Mouse (Mus musculus) layer of hippocampus, postnatal 36 days (tissue): ENCODE measurements at regions not wholly inside any gene's neighbourhood (a gene's known extent, or its start where the extent isn't known, plus 50 kb on each side); places are given as distances from the start of the nearest gene placed in this dataset.
"Not testable (repeated sequence)": the region's sequence is repeated elsewhere in the genome, so short reads cannot be mapped to it uniquely, and the experiment has no call there.

ENCODE experiments used
- DNase-seq, 2 experiments: peaks; one replicate each; pipeline ENCODE4 v3.0.0; 2022

DNA sequence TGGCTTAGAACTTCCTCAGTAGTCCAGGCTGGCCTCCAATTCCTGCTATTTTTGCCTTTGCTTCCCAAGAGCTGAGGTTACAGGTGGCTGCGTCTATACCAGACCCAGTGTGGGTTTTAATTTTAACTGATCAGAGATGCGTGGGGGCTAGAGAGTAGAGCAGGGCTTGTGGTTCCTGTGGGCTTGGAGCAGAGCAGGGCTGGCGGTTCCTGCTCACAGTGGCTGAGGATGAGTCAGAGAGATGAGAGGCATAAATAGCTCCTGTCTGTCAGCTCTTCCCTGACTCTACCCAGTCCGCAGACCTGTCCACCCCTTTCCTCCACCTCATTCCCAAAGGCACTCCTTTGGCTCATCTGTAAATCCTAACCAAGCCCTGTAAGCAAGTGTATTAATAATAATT lies 304.8 kb downstream of the Abcc12 start:
- DNase-seq: peak in 1 of 2 experiments; percentile 7

DNA sequence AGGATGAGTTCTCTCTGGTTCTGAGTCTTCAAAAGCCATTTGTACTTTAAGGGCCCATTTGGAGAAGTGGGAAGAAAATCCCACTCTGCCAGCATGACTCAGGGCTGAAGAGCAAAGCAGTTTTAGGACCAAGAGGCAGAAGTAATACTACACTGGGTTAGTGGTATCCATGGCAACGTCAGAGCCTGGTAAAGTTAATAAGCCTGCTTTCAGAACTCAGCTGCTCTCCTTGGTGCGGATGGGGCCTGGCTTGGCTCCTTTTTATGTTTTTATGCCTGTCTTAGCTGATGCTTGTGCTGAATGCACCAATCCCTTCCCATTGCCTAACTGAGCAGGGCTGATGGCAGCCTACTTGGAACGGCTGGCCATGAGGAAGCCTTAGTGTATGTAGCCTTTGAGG lies 306.7 kb downstream of the Abcc12 start:
- DNase-seq: peak; percentile 15 to 31

DNA sequence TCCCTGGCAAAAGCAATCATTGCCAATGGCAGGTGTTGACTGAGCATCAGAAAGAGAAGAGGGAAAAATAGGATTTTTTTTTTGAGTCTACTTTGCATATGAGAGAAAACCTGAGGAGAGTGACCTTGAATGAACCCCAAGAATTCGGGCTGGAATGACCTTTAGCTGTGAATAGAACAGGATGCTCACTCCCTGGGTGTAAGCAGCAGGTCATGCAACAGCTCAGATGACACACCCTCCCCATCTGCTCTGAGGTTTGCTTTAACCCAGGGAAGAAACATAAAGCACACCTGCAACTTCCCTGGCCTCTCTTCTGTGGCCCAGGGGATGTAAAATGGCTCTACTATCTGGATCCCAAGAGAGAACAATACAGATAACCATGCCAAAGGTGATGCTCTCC lies 307.9 kb downstream of the Abcc12 start:
- DNase-seq: no peak

GRCm38 (mm10) chr8:86271477-86271876 lies 309.0 kb downstream of the Abcc12 start:
- DNase-seq: no peak

GRCm38 (mm10) chr8:86258011-86258410 lies 322.5 kb downstream of the Abcc12 start:
- no peak for DNase-seq

DNA sequence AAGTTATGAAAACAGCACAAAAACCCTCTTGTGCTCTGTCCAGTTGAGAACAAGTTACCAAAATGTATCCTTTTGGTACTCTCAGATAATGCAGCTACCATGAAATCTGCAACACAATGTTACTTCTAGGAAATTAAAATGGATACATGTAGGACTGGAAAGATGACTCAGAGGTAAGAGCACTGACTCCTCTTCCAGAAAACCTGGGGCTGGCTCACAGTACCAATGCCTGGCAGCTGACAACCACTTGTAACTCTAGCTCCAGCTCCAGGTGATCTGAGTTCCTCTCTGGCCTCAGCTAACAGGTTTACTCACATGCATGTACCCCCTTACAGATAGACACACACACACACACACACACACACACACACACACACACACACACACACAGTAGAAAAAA lies 325.1 kb downstream of the Abcc12 start:
- no peak for DNase-seq

- DNase-seq: no peak
Observed at GRCm38 (mm10) chr8:86254680-86255079, 325.8 kb downstream of the Abcc12 start.

DNA sequence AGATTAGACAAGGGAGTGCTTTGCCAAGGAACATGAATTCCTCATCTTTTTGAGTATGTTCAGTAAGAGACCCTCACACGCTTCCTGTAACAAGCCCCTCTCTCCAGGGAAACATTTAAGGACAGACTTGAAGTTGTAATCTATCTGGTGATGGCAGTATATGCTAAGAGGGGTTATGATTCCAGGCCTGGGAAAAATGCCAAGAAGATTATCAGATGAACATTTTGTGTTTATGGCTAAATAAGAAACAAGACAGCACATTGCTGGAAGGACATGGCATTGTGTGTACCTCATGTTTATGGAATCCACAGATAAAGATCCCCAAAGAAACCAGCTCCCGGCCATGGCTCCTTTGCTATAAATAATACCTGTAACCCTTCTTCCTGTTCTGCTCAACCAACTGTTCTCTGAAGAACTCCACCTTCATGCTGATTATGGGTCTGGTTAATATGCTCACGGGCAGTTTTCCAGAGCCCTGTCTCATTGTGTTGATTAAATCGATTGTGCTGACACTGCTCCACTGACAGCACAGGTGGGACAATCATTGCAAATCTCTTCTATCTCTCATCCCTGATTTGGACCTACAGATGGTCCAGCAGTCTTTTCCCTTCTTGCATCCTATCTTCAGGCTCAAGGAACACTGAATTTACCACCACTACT lies 327.7 kb downstream of the Abcc12 start:
- DNase-seq: no peak

DNA sequence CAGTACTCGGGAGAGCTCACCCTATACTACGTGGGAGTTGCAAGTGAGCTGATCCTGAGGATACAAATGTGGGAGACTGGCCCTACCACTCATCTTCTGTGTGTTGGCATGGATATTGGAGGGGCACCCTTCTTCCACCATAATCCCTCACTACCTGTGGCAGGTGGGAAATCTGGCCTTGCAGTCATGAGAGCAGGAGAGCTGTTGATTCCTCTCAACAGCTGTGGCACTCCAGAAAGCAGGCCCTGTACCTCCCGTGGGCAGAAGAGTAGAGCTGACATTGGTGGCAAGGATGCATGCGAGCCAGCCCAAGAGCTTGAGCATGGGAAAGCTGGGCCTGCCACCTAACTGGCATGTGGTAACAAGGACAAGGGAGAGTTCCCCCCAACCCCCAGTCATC lies 345.8 kb downstream of the Abcc12 start:
- no peak for DNase-seq

DNA sequence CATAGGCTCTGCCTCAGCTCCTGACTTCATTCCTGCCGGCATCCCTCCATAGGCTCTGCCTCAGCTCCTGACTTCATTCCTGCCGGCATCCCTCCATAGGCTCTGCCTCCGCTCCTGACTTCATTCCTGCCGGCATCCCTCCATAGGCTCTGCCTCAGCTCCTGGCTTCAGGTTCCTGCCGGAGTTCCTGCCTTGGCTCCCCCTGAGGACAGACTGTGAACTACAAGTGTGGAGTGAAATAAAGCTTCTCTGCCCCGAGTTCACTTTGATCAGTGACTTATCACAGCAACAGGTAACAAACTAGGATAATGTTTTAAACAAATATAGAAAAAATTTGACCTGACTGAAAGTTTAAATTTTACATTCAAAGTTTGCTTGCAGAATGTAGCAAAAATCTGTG lies 348.5 kb downstream of the Abcc12 start:
- DNase-seq: not testable (repeated sequence)

DNA sequence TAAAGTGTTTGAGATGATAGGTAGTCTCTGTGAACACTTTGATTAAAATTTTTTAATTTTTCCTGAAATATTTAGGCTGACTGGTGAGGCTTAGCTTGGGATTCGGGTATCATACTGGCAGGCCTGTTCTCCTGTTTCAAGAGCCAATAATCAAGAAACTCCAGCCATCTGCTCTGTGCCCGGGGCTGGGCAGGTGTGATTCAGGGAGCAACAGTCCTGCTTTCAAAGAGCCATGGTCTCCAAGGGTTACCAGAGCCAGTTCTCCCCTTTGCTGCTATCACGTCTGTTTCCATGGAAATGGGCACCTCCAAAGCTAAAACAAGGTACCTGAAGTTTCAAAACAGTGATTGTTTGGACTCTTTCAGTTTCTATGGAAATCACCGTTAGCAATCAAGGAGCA lies 355.6 kb downstream of the Abcc12 start:
- DNase-seq: no peak

DNA sequence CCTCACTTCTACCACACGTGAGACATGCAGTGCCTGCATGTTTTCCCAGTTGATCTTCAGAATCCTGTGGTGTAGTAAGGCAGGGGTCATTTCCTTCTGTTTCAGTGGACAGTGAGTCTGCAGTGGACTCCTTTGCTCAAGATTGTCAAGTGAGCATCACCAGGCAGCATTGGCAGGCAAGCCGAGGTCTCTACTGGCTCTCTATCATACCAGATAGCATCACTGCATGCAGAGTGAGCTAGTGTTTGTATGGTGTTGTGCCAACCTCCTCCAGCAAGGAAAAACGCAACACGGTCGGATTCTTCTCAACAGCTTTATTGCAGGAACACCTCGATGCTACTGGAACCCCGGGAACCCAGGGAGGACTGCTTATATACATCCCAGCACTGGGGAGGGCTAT lies 357.8 kb downstream of the Abcc12 start:
- no peak for DNase-seq

GRCm38 (mm10) chr8:86222228-86222627 lies 358.3 kb downstream of the Abcc12 start:
- DNase-seq: no peak

DNA sequence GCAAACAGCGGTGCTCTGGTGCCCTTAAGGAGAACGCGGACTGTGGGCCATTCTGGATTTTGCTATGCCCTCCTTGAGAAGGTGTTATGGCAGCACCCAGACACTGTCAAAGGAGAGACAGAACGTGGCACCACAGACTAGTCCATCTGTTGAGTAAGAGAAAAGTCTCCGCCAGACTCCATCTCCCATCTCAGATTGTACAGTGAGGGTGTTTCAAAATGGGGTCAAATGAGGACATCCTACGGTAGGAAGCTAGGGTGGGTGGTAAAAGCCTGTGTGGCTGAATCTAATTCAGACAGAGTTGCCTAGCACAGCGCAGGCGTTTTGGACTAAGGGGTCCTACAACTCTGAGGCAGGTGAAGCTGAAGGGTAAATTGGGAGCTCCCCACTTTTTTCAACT lies 366.1 kb downstream of the Abcc12 start:
- no peak for DNase-seq

GRCm38 (mm10) chr8:86212461-86212860 lies 368.0 kb downstream of the Abcc12 start:
- no peak for DNase-seq

- no peak for DNase-seq
Observed at GRCm38 (mm10) chr8:86208812-86209262, 368.1 kb downstream of the Phkb start.

- DNase-seq: no peak
Observed at GRCm38 (mm10) chr8:86204421-86205229, 363.9 kb downstream of the Phkb start.

GRCm38 (mm10) chr8:86203107-86203506 lies 362.3 kb downstream of the Phkb start:
- no peak for DNase-seq

DNA sequence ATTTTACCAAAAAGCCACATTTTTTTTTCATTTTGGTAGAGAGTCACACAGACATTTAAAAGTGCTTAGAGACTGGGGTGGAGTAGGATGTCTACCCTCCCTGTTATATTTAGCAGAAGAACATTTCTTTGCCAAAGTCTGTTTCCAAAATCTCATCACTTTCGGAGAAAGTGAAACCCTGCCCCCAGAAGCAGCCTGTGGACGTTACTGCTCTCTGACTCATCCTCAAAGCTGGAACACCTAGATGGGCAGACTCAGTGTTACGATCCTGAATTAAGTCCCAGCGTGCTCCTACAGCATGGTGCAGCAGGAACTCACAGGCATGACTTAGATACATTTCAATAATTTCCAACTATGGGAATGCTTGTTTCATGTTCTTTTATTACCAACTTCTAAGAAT lies 361.1 kb downstream of the Phkb start:
- no peak for DNase-seq

DNA sequence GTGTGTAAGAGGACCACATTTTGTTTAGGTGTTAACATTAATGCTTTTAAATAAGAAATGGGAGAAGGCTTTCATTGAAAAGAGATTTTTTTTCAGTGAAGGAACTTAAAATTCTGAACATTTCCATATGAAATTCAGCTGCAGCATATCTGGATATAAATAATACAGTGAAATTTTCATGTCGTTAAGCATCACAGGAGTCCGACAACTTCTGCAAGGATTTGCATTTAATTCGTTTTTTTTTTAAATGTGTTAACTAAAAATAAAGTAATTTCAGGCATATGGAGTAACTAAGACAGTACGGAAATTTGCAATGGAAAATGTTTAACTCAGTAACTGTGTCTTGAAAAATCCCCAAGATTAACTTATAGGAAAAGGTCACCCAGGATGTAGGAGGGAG lies 351.5 kb downstream of the Phkb start:
- no peak for DNase-seq

- DNase-seq: no peak
Observed at GRCm38 (mm10) chr8:86184671-86185070, 343.9 kb downstream of the Phkb start.

DNA sequence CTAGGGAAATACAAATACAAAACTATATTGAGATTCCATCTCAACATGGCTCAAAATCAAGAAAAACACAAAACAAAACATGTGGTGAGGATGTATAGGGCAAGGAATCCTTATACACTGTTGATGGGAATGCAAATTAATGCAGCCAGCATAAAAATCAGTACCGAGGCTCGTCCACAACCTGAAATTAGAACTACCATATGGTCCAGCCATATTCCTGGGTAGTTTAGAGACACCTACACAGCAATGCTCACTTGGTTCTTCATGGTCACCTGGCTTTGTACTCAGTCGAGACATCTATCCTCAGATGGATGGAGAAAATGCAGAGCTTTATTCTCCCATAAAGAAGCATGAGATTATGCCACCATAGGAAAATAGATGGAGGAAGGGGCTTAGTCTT lies 340.0 kb downstream of the Phkb start:
- DNase-seq: no peak

- no peak for DNase-seq
Observed at GRCm38 (mm10) chr8:86170091-86170490, 329.3 kb downstream of the Phkb start.

DNA sequence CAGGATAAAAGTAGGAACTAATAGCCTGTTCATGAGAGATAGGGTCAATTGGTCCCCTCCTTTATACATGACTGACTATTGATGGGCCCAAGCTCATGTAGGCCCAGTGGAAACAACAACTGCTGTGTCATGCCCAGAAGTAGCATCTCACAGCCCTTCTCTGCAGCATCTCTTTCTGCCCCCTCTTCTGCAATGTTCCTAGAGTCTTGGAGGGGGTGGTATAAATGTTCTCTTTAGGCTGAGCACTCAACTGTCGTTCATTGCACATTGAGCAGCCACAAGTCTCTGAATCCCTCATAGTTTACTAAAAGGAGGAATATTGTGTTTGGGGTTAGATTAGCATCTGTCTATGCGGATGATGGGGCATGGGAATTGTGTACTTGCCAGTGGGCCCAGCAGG lies 324.1 kb downstream of the Phkb start:
- DNase-seq: no peak
